Mouse (Mus musculus) cortical plate, adult 2 months (tissue): ENCODE results near the gene Tango2. TPM values are rescaled to one million over a fixed set of nuclear protein-coding genes. Genes with fewer than 3 reads are reported as not detected.
A peak's percentile ranks its signal among the peaks of the same experiment; 100 is the strongest.

Source experiments
- H3K27ac ChIP-seq: fragments of 200-500 bp; 2 replicates; pipeline ENCODE4 v1.5.1; 2012; ENCODE audit warnings: low read length, control low read depth, inconsistent platforms; ENCODE audit not compliant: insufficient read depth
- H3K4me1 ChIP-seq: fragments of 200-500 bp; 2 replicates; pipeline ENCODE4 v1.6.1; 2011; ENCODE audit warnings: low read length; ENCODE audit not compliant: control insufficient read depth, insufficient read depth
- H3K4me3 ChIP-seq: fragments of 200-500 bp; 2 replicates; pipeline ENCODE4 v1.5.1; 2011; ENCODE audit warnings: mild to moderate bottlenecking, low read length, control low read depth; ENCODE audit not compliant: insufficient read depth
- CTCF ChIP-seq: fragments of 200-500 bp; IDR thresholded peaks from 2 replicates; pipeline ENCODE4 v1.5.1; 2011; ENCODE audit warnings: mild to moderate bottlenecking, control low read depth, low read length; ENCODE audit not compliant: insufficient read depth; ENCODE audit errors: extremely low read depth
- POLR2A ChIP-seq: fragments of 200-500 bp; IDR thresholded peaks from 2 replicates; pipeline ENCODE4 v1.6.1; 2011; ENCODE audit warnings: mild to moderate bottlenecking, low read length, control low read depth; ENCODE audit not compliant: insufficient read depth; ENCODE audit errors: extremely low read depth
- polyA plus RNA-seq: library from polyadenylated mRNA; depleted of rRNA; stranded (reverse); fragments of >200 nt; gene quantifications from 2 replicates; pipeline ENCODE4 v1.2.3, GENCODE M21; 2012

The Tango2 gene
- polyA plus RNA-seq, 1 experiment = 231 TPM

GRCm38 (mm10) chr16:18370197-18370596 lies 22.3 kb upstream of the Tango2 start:
- no peak overlapping the region for H3K4me3 ChIP-seq
- H3K27ac ChIP-seq = no peak overlapping the region
- no peak for TF ChIP-seq POLR2A
- no peak for TF ChIP-seq CTCF
- H3K4me1 ChIP-seq = no peaks in the 10 kb centered on the region

- Histone ChIP-seq H3K4me1 (no peaks in the 10 kb centered on the region), H3K27ac (no peak overlapping the region), H3K4me3 (no peak overlapping the region)
- TF ChIP-seq POLR2A (no peak), CTCF (no peak)
Observed at GRCm38 (mm10) chr16:18366849-18367248, 18.9 kb upstream of the Tango2 start.

- TF ChIP-seq CTCF = no peak
- TF ChIP-seq POLR2A = no peak
- Histone ChIP-seq H3K4me1 (peaks cover 7% of the 10 kb centered on the region), H3K4me3 (no peak overlapping the region), H3K27ac (no peak overlapping the region)
Observed at GRCm38 (mm10) chr16:18362948-18363347, 15.0 kb upstream of the Tango2 start.

- TF ChIP-seq POLR2A (no peak), CTCF (no peak)
- Histone ChIP-seq H3K4me3 (no peak overlapping the region), H3K27ac (no peak overlapping the region), H3K4me1 (peaks cover 7% of the 10 kb centered on the region)
Observed at GRCm38 (mm10) chr16:18360151-18360805, 12.4 kb upstream of the Tango2 start.

GRCm38 (mm10) chr16:18357977-18358376 lies 10.1 kb upstream of the Tango2 start:
- Histone ChIP-seq H3K4me3 (no peak overlapping the region), H3K27ac (no peak overlapping the region), H3K4me1 (peaks cover 7% of the 10 kb centered on the region)
- TF ChIP-seq POLR2A (no peak), CTCF (no peak)

- peaks cover 7% of the 10 kb centered on the region for H3K4me1 ChIP-seq
- TF ChIP-seq POLR2A (no peak), CTCF (no peak)
- H3K27ac ChIP-seq = no peak overlapping the region
- no peak overlapping the region for H3K4me3 ChIP-seq
Observed at GRCm38 (mm10) chr16:18356961-18357360, 9.1 kb upstream of the Tango2 start.

- Histone ChIP-seq H3K4me1 (no peaks in the 10 kb centered on the region), H3K4me3 (no peak overlapping the region), H3K27ac (no peak overlapping the region)
- TF ChIP-seq CTCF (no peak), POLR2A (no peak)
Observed at GRCm38 (mm10) chr16:18353106-18353505, 5.2 kb upstream of the Tango2 start.

GRCm38 (mm10) chr16:18351313-18352055 lies 3.6 kb upstream of the Tango2 start:
- Histone ChIP-seq H3K4me3 (no peak overlapping the region), H3K4me1 (no peaks in the 10 kb centered on the region), H3K27ac (no peak overlapping the region)
- TF ChIP-seq POLR2A (no peak), CTCF (peak; percentile 60)

- no peak overlapping the region for H3K27ac ChIP-seq
- no peak overlapping the region for H3K4me3 ChIP-seq
- no peaks in the 10 kb centered on the region for H3K4me1 ChIP-seq
- no peak for TF ChIP-seq CTCF
- TF ChIP-seq POLR2A = no peak
Observed at GRCm38 (mm10) chr16:18349761-18350325, 1.9 kb upstream of the Tango2 start.
